Mouse (Mus musculus) liver, adult 2 months (tissue): ENCODE results near the gene 4930432K21Rik. TPM values are rescaled to one million over a fixed set of nuclear protein-coding genes. Genes with fewer than 3 reads are reported as not detected.

ENCODE experiments used
- DNase-seq: peaks from one replicate; pipeline ENCODE4 v3.0.0-alpha.2; 2011; ENCODE audit warnings: low read depth, low spot score; ENCODE audit errors: extremely low read depth
- H3K27ac ChIP-seq: fragments of 200-500 bp; replicated peaks from 2 replicates; pipeline ENCODE4 v1.5.1; 2012; ENCODE audit warnings: low read depth, mild to moderate bottlenecking, control low read depth, inconsistent platforms, low read length; ENCODE audit not compliant: insufficient read depth
- H3K27me3 ChIP-seq: fragments of 200-500 bp; 2 replicates; pipeline ENCODE4 v1.6.1; 2012; ENCODE audit warnings: mild to moderate bottlenecking, moderate library complexity, low read length, inconsistent platforms; ENCODE audit not compliant: control insufficient read depth, insufficient read depth
- H3K36me3 ChIP-seq: fragments of 200-500 bp; 2 replicates; pipeline ENCODE4 v1.6.1; 2012; ENCODE audit warnings: low read length, inconsistent platforms; ENCODE audit not compliant: control insufficient read depth, insufficient read depth
- H3K4me1 ChIP-seq: fragments of 200-500 bp; 2 replicates; pipeline ENCODE4 v1.6.1; 2011; ENCODE audit warnings: low read length; ENCODE audit not compliant: control insufficient read depth, insufficient read depth
- H3K4me3 ChIP-seq: fragments of 200-500 bp; 2 replicates; pipeline ENCODE4 v1.5.1; 2011; ENCODE audit warnings: low read depth, mild to moderate bottlenecking, control low read depth, low read length, moderate library complexity; ENCODE audit not compliant: insufficient read depth
- H3K79me2 ChIP-seq: fragments of 200-500 bp; 2 replicates; pipeline ENCODE4 v1.6.1; 2012; ENCODE audit warnings: inconsistent platforms, mild to moderate bottlenecking, low read length, moderate library complexity; ENCODE audit not compliant: control insufficient read depth, insufficient read depth
- H3K9ac ChIP-seq: fragments of 200-500 bp; 2 replicates; pipeline ENCODE4 v1.6.1; 2012; ENCODE audit warnings: low read depth, mild to moderate bottlenecking, control low read depth, inconsistent platforms, low read length
- CTCF ChIP-seq: fragments of 200-500 bp; IDR thresholded peaks from 2 replicates; pipeline ENCODE4 v1.5.1; 2011; ENCODE audit warnings: low read depth, low read length, control low read depth
- POLR2A ChIP-seq: fragments of 200-500 bp; IDR thresholded peaks from 2 replicates; pipeline ENCODE4 v1.6.1; 2011; ENCODE audit warnings: low read length, control low read depth; ENCODE audit not compliant: insufficient read depth; ENCODE audit errors: extremely low read depth
- WGBS: fragments of 180-500 bp; shearing (Covaris S2); methylation state at CpG from one replicate; pipeline ENCODE4 v1.1.7; 2018; 5-methylcytosine and 5-hydroxymethylcytosine counted together
- polyA plus RNA-seq: library from polyadenylated mRNA; depleted of rRNA; stranded (reverse); fragments of >200 nt; gene quantifications from 2 replicates; pipeline ENCODE4 v1.2.3, GENCODE M21; 2012
- total RNA-seq: library from RNA; depleted of rRNA; stranded (reverse); fragments of >200 nt; gene quantifications from 2 replicates; pipeline ENCODE4 v1.2.3, GENCODE M21; 2014

4930432K21Rik gene
- total and polyA plus RNA-seq, 2 experiments, result 0.07 TPM; not detected in 1

DNA sequence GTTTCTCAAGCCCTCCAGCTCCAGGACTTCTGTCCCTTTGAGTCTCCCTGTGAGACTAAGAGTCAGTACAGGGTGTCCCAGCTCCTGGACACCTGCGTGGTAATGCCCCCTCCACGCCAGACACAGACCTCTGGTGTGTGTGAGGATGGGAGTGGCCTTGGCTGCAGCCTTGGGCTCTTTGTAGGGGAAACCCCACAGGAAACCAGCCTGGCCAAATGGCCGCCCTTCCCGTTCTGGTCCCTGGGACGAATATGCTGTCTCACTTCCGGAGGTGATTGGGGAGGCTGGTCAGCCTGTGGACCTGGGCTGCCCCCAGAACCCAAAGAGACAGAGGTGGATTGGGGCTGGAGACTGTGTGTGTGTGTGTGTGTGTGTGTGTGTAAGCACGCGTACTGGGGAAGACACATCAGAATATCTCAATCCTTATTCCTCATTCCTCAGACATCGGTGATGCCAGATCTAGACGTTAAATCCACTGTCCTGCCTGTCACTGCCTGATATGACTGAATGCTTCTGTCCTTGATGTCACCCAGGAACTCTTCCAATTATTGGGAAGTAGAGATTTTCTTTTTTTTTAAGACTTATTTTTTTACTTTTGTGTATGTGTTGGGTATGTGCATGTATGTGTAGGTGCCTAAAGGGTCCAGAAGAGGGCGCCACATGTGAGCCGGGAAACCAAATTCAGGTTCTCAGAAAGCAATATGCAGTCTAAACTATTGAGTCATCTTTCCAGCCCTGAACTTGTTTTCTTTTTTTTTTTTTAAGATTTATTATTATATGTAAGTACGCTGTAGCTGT lies 56.3 kb downstream of the 4930432K21Rik start:
- WGBS, result 59% methylated on average over 13 of the region's 13 CpGs
- peak; percentile 32 for DNase-seq
- TF ChIP-seq CTCF (peak; percentile 22; the same call in 1 of the 2 replicates), POLR2A (no peak)
- Histone ChIP-seq H3K4me3 (peak overlapping the region; percentile 45), H3K79me2 (peaks cover 8% of the 10 kb centered on the region; the same call in 1 of the 2 replicates), H3K27ac (peak overlapping the region; percentile 93), H3K9ac (peak overlapping the region; percentile 54), H3K4me1 (0 out of 2 replicates have a peak, but pooled peaks cover 2% of the 10 kb centered on the region), H3K27me3 (no peaks in the 10 kb centered on the region), H3K36me3 (no peaks in the 10 kb centered on the region)

DNA sequence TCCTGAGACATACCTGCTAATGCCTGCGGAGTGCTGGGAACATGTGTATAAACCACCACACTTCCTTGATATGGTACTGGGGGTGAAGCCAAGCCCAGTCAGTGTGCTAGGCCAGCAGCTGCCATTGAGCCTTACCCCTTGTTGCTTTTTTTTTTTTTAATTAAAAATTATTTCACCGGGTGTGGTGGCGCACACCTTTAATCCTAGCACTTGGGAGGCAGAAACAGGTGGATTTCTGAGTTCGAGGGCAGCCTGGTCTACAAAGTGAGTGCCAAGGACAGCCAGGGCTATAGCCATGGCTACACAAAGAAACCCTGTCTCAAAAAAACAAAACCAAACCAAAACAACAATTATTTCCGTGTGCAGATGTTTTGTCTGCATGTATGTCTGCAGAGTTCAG lies 57.2 kb downstream of the 4930432K21Rik start:
- H3K36me3 ChIP-seq, result no peaks in the 10 kb centered on the region
- no peak for DNase-seq

DNA sequence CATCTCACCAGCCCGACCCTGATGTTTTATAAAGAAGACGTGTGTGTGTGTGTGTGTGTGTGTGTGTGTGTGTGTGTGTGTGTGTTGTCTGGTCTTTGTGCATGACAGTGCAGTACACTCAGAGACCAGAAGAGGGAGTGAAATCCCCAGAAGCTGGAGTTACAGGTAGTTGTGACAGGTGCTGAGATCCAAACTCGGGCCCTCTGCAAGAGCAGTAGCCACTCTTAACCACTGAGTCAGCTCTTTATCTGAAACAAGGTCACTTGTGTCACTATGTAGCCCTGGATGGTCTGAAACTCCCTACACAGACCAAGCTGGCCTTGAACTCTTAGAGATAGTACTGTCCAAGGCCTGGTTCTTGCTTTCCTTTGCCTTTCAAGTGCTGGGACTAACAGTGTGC lies 58.8 kb downstream of the 4930432K21Rik start:
- Histone ChIP-seq H3K9ac (no peak overlapping the region), H3K79me2 (peaks cover 4% of the 10 kb centered on the region; the same call in 1 of the 2 replicates), H3K27ac (no peak overlapping the region), H3K36me3 (no peaks in the 10 kb centered on the region), H3K4me1 (0 out of 2 replicates have a peak, but pooled peaks cover 2% of the 10 kb centered on the region), H3K4me3 (no peak overlapping the region), H3K27me3 (no peaks in the 10 kb centered on the region)
- 83% methylated on average over 3 of the region's 3 CpGs for WGBS
- DNase-seq, result no peak
- no peak for TF ChIP-seq CTCF
- TF ChIP-seq POLR2A, result no peak

More for the DNA sequence above, 57.2 kb downstream of the 4930432K21Rik start:
- H3K4me3 ChIP-seq, result no peak overlapping the region
- no peak overlapping the region for H3K27ac ChIP-seq
- no peaks in the 10 kb centered on the region for H3K27me3 ChIP-seq
- 94% methylated on average over 5 of the region's 5 CpGs for WGBS
- TF ChIP-seq CTCF, result no peak
- TF ChIP-seq POLR2A, result no peak
- no peak overlapping the region for H3K9ac ChIP-seq
- peaks cover 8% of the 10 kb centered on the region; the same call in 1 of the 2 replicates for H3K79me2 ChIP-seq
- H3K4me1 ChIP-seq, result 0 out of 2 replicates have a peak, but pooled peaks cover 2% of the 10 kb centered on the region

DNA sequence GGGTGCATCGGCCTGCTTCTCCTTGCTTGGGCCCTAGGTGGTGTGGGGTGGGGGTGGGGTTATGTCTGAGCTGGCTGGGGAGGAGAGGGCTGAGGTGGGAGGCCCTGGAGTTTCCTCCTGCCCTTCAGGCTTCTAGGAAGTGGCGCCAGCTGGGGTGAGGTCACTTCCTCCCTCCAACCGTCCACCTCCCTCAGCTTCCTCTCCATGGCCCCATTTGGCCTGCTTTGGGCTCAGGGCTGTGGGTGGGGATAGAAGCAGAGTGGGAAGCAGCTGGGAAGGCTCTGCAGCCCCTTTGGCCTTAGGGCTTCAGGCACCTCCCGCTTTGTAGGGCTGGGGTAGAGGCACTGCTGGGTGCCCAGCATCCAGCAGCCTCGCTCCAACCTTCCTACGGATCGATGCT lies 60.0 kb downstream of the 4930432K21Rik start:
- WGBS, result 60% methylated on average over 7 of the region's 7 CpGs
- H3K27ac ChIP-seq, result peak overlapping the region; percentile 18; the same call in 1 of the 2 replicates
- no peaks in the 10 kb centered on the region for H3K27me3 ChIP-seq
- TF ChIP-seq CTCF (no peak), POLR2A (0 out of 2 replicates have a peak, but pooled peaks have one; percentile 3)
- H3K9ac ChIP-seq, result peak overlapping the region; percentile 12
- peak overlapping the region; percentile 6; the same call in 1 of the 2 replicates for H3K4me3 ChIP-seq
- 0 out of 2 replicates have a peak, but pooled peaks cover 2% of the 10 kb centered on the region for H3K4me1 ChIP-seq
- H3K36me3 ChIP-seq, result peaks cover under 1% of the 10 kb centered on the region; the same call in 1 of the 2 replicates
- peak; percentile 28 for DNase-seq
- H3K79me2 ChIP-seq, result no peaks in the 10 kb centered on the region

DNA sequence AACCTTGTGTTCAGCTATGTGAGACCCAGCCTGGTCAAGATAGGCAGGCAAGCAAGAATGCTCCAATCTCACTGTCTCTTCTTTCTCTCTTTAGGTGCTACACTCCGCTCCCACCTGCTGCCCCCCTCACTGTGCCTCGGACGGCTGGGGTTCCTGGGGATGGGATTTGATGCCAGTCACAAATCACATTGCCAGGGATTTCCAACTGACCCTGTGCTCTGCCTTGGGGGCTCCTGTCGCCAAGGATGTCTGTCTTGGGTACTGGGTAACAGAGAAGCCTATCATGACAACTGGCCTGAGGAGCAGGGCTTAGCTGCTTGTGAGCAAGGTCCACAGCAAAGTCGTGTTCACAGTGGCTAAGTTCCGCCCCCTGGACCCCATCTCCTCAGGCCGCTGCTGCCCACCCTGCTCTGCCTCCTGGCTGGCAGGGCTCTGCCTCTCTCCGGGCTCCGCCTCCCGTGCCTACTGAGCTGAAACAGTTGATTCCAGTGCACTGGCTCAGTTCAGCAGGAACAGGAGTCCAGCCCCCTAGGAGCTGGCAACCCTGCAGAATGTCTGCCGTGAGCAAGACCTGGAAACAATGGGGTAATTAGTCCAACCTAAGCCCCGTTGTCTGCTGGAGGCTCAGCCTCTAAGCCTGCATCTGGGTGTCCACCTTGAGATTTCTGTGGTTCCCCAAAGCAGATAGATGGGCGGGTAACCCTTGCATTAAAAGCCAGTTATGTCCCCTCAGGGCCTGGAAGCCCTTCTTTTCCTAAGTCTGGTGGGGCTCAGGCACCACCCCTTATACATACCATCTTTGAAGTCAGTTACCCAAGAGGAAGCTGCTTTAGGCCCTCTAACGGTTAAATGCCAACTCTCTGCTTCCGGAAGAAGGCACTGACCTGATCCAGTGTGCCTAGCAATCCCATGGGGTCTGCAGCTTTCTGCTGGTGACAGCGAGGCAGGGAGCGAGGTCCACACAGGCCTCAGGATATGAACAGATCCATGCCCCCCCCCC lies 60.9 kb downstream of the 4930432K21Rik start:
- Histone ChIP-seq H3K9ac (no peak overlapping the region), H3K4me3 (no peak overlapping the region), H3K79me2 (no peaks in the 10 kb centered on the region), H3K36me3 (peaks cover 4% of the 10 kb centered on the region; the same call in 1 of the 2 replicates), H3K27ac (no peak overlapping the region), H3K27me3 (no peaks in the 10 kb centered on the region), H3K4me1 (0 out of 2 replicates have a peak, but pooled peaks cover 2% of the 10 kb centered on the region)
- TF ChIP-seq POLR2A, result no peak
- no peak for TF ChIP-seq CTCF
- no peak for DNase-seq
- 78% methylated on average over 17 of the region's 17 CpGs for WGBS
